Mouse (Mus musculus): Measurements from ENCODE around the gene Lrsam1.

Gene Lrsam1

DNA sequence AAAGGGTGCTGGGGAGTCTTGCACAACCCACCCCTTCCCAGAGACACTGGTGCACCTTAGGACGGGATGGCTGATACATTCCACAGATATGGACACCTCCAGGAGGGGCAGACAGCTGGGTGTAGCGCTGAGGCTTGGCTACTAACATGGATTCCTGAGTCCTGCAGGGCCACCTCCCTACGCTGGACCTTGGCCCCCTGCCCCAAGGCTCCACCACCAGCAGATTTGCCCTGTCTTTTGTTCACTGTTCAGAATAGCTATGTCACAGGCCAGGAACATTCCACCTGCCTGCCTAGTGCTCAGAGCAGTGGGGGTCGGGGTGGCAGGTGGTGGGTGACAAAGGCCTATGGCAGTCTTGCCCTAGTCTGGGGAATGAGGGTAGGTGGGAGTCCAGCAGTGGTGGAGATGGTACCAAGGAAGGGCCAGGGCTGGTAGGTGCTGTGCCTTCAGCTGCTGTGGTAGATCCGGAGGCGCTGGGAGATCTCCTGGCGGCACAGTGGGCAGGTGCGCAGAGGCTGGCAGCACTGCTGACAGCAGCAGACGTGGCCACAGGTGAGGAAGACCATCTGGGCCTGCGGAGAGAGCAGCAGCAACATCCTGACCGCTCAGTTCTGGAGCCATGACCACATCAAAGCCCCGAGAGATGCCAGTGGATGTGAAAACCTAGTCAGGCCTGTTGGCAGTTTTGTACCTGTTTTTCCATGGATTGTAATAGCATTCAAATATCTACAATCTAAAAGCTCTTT lies 34.9 kb downstream of the Lrsam1 start:
- DNase-seq (ENCODE audit: low read depth, low spot score) = no peak

DNA sequence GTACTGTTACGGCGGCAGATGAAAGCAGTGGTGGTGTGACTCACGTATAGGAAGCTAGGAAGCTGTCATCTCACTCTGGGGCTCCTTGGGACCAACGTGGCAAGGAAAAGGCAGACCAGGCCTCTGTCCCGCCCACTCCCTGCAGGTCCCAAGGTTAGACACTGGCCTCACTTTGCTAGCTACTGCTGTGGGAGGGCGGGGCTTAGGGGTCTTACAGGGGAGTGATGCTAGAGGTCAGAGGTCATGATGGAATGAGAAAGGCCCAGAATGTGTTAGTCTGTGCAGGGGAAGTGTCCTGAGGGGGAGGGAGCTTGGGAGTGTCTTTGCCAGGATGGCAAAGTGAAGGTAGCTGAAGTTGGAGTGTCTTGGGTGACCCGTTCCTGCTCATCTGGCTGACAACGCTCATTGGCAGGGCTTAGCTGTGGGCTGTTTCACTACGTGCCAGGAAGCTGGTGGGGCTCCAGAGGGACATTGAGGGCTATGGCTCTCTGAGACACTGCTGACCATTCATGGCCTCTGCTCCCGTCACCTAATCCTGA lies 37.0 kb downstream of the Lrsam1 start:
- no peak for DNase-seq (ENCODE audit: low read depth, low spot score)

DNA sequence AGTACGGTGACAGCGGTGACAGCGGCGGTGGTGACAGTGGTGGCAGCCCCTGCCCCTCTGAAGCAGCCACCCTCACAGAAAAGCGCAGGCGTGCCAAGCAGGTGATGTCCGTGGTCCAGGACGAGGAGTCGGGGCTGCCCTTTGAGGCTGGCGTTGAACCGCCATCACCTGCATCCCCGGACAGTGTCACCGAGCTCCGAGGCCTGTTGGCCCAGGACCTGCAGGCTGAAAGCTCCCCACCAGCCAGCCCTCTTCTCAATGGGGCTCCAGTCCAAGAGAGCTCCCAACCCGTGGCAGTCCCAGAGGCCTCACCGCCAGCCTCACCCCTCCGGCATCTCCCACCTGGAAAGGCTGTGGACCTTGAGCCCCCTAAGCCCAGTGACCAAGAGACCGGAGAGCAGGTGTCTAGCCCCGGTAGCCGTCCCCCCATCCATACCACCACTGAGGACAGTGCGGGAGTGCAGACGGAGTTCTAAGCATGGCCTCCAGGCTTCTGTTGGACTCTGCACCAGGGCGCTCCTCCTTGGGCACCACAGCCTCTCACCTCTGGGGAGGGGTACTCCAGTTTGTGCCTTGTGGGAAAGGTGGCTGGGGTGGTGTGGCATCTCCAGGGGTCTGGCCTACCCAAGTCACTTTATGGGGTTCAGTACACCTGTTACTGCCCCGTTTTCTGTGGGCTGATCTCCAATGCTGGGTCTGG lies 37.7 kb downstream of the Lrsam1 start:
- DNase-seq (ENCODE audit: low read depth, low spot score) = no peak

DNA sequence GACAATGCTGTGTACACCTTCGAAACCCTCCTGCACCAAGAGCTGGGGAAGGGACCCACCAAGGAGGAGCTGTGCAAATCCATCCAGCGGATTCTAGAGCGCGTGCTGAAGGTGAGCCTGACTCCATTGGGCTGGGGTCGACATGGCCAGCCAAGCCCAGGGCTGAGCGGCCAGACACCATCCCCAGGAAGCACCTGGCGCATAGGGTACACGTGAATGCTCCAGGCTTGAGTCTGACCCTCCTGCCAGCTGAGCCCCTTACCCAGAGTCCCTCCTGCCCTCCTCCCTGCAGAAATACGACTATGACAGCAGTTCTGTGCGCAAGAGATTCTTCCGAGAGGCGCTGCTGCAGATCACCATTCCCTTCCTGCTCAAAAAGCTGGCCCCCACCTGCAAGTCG lies 38.9 kb downstream of the Lrsam1 start:
- DNase-seq (ENCODE audit: low read depth, low spot score) = no peak

DNA sequence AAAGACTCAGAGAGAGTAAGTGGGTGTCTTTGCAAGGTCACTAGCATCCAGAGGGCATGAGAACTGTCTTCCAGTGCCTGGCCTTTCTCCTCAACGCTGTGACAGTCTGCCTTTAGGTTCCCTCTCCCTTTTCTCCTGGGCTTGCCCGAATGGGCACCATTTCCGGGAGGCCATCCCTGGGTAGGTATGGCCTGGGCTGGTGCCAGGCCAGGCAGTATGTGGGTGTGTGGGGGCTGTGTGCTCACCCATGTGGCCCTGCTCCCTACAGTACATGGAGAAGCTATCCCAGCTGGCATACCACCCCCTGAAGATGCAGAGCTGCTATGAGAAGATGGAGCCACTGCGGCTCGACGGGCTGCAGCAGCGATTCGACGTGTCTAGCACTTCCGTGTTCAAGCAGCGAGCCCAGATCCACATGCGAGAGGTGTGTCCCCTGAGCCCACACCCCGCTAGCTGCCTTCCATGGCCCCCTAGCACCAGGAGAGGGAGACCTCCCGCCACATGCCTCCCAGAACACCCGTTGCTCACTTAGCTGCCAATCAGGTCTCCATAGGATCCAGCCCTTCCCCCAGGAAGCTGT lies 39.5 kb downstream of the Lrsam1 start:
- DNase-seq (ENCODE audit: low read depth, low spot score) = no peak

DNA sequence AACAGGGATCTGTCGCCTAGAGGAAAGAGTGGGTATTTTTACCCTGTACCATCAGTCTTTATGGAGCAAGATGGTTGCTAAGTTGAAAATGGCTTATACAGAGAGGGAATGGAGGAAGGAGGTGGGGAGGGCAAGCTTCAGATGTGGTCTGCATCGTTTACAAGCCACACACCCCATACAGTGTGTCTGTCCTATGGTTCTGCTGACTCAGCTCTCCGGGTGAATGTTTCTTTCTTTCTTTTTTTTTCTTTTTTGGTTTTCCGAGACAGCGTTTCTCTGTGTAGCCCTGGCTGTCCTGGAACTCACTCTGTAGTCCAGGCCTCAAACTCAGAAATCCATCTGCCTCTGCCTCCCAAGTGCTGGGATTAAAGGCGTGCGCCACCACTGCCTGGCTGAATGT lies 40.2 kb downstream of the Lrsam1 start:
- DNase-seq (ENCODE audit: low read depth, low spot score) = no peak

DNA sequence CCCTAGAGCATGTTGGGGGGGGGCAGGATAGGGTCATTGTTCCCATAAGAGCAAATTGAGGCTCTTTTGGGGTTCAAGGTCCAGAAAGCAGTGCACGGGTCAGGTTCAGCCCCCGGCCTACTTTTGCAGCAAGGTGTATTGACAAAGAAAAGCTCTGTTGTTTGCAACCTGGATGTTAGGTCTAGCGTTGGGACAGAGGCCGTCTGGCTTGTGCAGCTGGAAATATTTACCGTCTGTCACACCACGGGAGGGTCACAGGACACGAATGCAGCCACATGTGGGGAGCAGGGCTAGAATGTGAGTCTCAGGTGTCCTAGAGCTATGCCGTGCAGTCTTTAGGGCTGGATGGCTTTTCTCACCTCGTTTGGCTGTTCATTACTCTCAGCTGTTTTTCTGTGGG lies 43.0 kb downstream of the Lrsam1 start:
- DNase-seq (ENCODE audit: low read depth, low spot score) = peak; percentile 80

DNA sequence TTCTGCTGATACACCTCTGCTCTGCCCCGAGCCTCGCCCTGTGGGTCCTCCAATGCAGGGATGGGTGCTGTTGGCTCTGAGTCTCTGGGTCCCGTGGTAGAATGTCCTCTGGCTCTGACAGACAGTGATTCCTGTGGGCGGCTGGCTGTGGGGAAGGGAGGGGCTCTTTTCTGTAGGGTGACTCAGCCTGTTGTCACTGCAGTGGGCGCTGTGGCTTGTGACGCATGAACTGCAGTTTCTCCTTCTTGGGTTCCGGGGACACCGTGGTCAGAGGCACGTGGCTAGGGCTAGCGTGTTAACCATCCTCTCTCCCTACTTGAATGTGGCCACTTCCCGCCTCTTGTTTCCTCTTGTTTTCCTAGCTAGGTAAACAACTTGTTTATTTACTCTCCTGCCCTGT lies 43.9 kb downstream of the Lrsam1 start:
- DNase-seq (ENCODE audit: low read depth, low spot score) = no peak

DNA sequence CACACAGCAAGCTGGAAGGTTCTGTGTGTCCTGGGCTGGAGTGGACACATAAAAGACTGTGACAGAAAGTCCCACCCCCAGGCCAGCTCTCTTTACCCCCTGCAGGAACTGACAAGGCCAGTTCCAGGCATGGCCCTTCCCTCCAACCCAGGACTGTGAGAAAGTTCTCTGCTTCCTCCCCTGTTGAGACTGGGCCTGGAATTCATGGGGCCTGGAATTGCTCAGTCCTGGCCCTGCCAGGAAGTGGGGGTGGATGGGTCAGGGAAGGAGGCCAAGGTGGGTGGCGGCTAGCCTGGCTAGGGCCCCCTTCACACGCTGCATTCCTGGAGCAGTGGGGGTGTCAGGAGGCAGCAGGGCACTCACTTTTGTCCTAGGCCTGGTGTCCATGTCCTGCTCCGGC lies 46.5 kb downstream of the Lrsam1 start:
- peak; percentile 37 for DNase-seq (ENCODE audit: low read depth, low spot score)

DNA sequence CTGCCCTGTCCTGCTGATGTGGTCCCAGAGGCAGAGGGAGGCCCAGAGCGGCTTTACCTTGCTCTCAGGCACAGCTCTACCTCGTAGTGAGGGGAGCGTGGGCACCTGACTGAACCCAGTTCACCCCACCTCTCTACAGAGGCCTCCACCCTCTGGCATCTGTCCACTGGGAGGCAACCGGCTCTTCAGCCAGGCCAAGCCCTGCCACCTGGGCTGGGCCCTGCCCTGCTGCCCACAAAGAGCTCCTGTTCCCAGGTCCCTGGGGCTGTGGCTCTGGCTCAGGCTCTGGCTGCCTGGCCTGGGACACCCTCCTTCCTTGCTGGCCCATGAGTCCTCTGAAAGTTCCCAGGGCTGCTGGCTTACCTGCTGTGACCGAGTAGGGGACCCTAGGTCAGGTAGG lies 47.1 kb downstream of the Lrsam1 start:
- no peak for DNase-seq (ENCODE audit: low read depth, low spot score)

DNA sequence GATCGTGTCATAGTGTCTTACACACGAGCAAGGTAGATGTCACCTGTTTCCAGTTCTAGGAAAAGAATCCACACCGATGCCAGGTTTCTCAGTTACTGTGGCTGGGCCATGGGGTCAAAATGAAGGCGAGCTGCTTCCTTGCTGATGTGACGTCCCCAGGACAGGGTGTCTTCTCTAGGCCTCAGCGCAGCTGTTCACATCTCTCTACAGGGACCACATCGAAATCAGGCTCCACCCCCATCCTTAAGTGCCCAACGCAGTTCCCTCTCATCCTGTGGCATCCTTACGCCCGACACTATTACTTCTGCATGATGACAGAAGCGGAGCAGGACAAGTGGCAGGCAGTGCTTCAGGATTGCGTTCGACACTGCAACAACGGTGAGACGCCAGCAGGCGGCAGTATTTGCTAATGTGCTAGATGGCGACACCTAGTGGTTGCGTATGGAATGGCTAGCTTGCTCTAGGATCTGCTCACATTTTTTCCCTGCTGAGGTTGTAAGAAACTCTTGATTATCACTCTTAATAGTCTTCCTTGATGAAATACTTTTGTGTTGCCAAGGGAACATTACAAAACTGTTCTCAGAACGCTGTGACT lies 49.1 kb downstream of the Lrsam1 start:
- DNase-seq (ENCODE audit: low read depth, low spot score) = peak; percentile 94

DNA sequence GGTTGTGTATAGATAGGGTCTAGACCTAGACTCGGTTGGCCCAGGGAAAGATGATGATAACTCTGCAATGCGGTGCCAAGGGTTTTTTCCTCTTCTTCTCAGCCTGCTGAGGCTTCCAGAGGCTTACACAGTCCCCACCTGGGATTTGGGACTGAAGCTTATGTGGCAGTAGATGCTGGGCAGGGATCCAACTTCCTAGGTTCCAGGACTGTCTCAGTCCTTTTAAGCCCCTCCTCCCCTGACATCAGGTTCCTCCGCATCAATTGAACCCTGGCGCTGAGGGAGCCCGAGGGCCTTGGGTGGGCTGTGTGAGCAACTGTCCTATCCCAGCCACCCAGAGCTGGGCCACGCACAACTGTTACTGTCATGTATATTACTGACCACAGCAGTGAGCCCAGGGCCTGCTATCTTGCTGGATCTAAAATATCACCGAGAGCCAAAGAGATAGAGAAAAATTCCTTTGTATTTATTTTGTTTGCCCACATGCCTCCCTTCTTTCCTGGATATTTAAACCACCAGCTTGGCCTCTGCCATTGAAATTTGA lies 49.7 kb downstream of the Lrsam1 start:
- DNase-seq (ENCODE audit: low read depth, low spot score) = no peak

DNA sequence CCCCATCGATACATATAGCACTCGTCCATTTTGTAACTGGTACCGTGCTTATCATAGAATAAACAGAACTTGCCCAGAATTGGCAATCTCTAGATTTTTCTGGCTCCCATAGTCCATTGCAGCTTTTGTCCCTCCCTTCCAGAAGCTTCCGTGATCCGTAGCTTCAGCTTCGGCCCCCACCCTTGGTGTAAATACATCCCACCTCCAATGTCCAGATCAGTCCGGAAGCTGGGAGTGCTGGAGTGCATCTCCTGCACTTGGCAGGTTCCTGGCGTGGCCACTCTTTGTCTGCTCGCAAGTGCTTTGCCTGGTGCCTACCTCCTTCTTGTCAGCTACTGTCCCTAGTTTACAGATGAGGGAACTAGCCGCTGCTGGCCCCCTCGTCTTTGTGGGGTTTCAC lies 52.6 kb downstream of the Lrsam1 start:
- DNase-seq (ENCODE audit: low read depth, low spot score) = no peak

DNA sequence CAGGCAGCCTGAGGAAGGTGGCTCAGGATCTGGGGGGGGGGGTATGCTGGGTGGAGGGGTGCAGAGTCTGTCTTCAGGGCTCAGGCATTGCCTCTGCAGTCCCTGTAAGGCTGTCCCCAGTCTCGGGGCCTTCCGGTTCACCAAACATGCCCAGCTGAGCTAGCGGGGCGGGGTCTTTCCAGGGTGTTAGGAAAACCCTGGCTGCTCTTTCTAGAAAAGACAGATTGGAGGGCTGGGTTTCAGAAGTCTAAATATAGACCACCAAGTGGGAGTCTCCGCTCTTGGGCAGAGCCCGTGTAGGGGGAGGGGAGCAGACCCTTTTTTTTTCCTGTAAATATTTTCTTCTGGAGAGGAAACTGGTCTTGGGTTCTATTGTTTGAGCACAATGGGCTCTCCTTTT lies 53.1 kb downstream of the Lrsam1 start:
- peak; percentile 40 for DNase-seq (ENCODE audit: low read depth, low spot score)

DNA sequence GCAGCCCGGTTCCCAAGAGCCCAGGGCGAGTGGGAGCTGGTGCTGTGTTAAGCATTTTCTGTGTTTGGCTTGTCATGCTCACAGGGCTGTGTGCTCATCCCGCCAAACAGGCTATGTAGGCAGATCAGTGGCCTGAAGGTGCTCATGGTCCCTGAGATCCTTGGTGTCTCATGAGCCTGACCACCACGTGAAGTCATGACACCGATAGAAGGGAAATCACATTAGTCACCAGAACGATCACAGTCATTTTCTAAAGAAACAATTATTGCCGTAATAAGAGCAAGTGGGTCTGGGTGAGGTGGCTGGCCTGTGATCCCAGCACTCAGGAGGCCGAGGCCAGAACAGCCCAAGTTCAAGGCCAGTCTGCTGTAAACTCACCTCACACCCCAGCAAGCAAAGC lies 54.0 kb downstream of the Lrsam1 start:
- no peak for DNase-seq (ENCODE audit: low read depth, low spot score)

DNA sequence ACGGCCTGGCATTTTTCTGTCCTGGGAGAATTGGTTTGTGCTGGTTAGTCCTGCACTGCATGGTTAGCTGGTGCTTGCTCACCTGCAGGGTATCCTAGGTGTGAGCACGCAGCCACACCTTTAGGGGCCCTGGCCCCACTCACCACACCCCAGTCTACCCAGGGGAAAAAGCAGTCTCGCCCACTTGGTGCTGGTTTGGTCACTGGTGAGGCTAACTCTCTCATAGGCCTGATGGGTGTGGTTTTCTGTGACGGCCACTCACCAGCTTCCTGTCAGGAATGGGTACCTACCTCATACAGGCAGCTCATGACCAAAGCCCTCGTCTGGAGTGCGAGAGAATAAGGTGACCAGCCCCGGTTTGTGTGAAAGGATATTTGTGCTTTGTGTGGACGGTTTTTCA lies 56.1 kb downstream of the Lrsam1 start:
- DNase-seq (ENCODE audit: low read depth, low spot score) = no peak

DNA sequence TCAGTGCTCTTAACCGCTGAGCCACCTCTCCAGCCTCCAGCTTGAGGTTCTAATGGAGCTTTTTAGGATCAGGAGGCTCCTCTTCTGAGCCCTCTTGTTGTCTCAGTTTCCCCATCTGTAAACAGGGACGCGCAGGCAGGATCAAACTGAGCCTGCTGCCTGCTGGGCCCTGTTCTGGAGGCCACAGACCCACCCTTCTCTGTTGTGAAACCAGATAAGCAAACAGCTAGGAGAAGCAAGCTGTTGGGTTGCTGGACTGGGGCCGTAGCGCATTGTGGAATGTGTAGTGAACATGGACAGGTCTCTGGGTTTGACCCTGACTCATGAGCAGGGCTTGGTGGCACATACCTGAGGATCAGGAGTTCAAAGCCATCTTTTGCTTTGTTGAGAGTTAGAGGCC lies 56.8 kb downstream of the Lrsam1 start:
- DNase-seq (ENCODE audit: low read depth, low spot score) = no peak

DNA sequence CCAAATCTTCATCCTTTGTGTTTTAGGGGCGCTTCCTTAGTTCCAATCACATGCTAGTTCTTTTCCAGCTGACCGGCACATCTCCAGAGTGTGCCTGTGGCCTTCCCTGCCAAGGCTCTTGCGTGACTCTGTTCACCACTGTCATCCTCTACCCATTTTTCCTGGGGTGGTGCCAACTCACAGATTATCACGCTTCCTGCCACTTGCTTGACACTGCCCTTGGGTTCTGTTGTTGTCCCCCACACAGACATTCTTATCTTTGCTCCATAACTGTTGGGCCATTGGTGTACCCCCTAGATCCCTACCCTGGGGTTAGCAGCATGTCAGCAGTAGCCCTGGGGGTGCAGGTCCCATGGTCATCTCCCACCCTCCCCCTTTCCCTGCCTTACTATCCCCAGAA lies 57.9 kb downstream of the Lrsam1 start:
- no peak for DNase-seq (ENCODE audit: low read depth, low spot score)

DNA sequence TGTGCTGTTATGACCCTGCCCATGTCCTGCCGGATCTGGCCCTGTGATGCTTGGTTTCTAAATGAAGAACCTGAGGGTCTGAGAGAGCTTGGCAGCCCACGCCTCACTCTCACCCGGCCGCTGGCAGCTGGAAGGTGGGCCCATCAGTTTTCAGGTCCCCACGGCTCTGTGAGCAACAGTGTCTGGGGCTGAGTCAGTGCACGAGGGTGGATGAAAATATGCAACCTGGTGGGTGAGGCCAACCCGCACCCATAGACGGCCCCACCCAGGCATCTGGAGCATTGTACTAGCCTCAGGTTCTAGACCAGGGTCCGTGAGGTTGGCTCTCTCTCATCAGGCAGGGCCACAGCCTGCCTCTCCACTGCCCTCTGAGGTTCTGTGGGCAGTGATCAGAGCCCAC lies 59.3 kb downstream of the Lrsam1 start:
- no peak for DNase-seq (ENCODE audit: low read depth, low spot score)

DNA sequence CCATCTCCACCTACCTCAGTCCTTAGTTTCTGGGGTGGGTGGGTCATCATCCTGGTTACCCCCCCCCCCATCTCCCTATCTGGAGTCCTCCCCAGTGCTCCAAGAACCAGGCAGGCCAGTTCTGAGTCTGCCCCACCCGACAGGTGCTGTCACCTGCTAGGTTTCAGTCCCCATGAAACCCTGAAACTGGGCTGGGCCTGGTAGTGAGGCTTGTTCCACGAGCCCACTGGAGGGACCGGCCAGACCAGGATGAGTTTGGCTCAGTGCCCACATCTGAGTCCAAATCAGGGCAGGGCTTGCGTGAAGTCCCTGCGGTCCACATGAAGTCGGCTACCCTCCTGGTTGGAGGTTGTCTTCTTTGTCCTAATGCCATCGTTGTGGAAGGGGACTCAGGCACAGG lies 62.4 kb downstream of the Lrsam1 start:
- no peak for DNase-seq (ENCODE audit: low read depth, low spot score)

DNA sequence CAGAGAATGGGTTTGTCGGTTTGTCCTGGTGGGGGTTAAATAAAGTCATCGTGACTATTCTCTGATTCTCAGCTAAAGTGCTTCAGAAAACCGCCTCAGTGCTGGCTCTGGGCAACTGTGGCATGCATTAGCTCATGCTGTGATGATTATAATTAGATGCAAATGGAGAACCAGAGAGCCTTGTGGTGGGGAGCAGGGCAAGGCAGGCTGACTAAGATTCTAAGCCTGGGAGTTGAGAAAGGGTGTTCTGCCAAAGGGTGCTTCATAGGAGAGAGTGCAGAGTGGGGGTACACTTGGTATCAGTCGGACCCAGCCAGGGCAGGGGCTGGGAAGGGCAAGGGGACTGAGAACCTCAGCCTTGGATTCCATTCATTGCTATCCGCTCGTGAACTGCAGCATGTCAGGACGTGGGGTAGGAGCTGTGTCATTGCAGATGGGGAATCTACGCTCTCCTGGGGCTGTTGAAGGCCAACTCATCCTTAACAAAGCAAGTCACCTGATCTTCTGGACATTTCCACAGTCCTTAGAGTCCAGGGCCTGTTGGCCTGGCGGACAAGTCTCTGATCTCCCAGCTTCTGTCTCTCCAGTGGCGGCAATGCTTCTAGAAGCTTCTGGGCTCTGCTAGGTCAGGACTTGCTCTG lies 64.8 kb downstream of the Lrsam1 start:
- no peak for DNase-seq (ENCODE audit: low read depth, low spot score)

Measured in forelimb bud, embryonic 11.5 days (tissue).